Mouse (Mus musculus): ENCODE results near the gene Slc35c1.

- TF ChIP-seq CTCF (IDR thresholded peaks at IDR 0.05; ENCODE audit: borderline replicate concordance, insufficient read depth, low read depth, low read length) (no peak), POLR2A (IDR thresholded peaks at IDR 0.05; ENCODE audit: borderline replicate concordance, insufficient read depth, low read length) (no peak)
These were observed 27.7 kb downstream of the Slc35c1 start for GRCm38 (mm10) chr2:92432299-92433295.

Measured in cerebellum, adult 2 months (tissue).